Mouse (Mus musculus) erythroblast, adult 5-6 weeks (primary cell): ENCODE results near the gene Trim41. TPM values are rescaled to one million over a fixed set of nuclear protein-coding genes. Genes with fewer than 3 reads are reported as not detected.
"Not testable (repeated sequence)": the region's sequence is repeated elsewhere in the genome, so short reads cannot be mapped to it uniquely, and the experiment has no call there.

Source experiments
- ATAC-seq: replicated peaks from 2 replicates; pipeline ENCODE4 v1.8.0; 2016; ENCODE audit warnings: moderate number of reproducible peaks, mild to moderate bottlenecking, moderate TSS enrichment, inconsistent platforms; ENCODE audit not compliant: poor library complexity, low FRiP score, severe bottlenecking
- total RNA-seq, 2 experiments: library from RNA; stranded (forward) in 1 of 2; stranded (reverse) in 1 of 2; fragments of 150-400 nt in 1 of 2; fragments of 200-764, 138-1000 nt in 1 of 2; gene quantifications; 2 replicates each; pipeline versions ENCODE4 v1.2.3 to v1.2.4; 2015 to 2017; ENCODE audit warnings: low replicate concordance in 2 of 2

Trim41 gene
- total RNA-seq (2015; ENCODE audit: low replicate concordance): 3.3 and 12.7 TPM in 2 replicates
- total RNA-seq (2017; ENCODE audit: low replicate concordance): 17.6 and 19.5 TPM in 2 replicates

GRCm38 (mm10) chr11:48816800-48817665 lies at the start of gene Trim41:
Trim41 (minus strand) TSS chr11:48817353.
- ATAC-seq: peak; percentile 91

- no peak for ATAC-seq
These were observed 49.3 kb upstream of the Trim41 start for GRCm38 (mm10) chr11:48866481-48866880.

GRCm38 (mm10) chr11:48863808-48864207 lies 46.7 kb upstream of the Trim41 start:
- ATAC-seq: no peak

- no peak for ATAC-seq
These were observed 45.7 kb upstream of the Trim41 start for GRCm38 (mm10) chr11:48862784-48863319.

GRCm38 (mm10) chr11:48859014-48859413 lies 41.9 kb upstream of the Trim41 start:
- ATAC-seq: peak; percentile 46; the same call in 1 of the 2 replicates

- peak; percentile 38 for ATAC-seq
These were observed 36.5 kb upstream of the Trim41 start for GRCm38 (mm10) chr11:48853474-48854180.

- no peak for ATAC-seq
These were observed 35.7 kb upstream of the Trim41 start for GRCm38 (mm10) chr11:48852624-48853473.

GRCm38 (mm10) chr11:48852190-48852589 lies 35.0 kb upstream of the Trim41 start:
- ATAC-seq: no peak

- no peak for ATAC-seq
These were observed 34.3 kb upstream of the Trim41 start for GRCm38 (mm10) chr11:48851270-48851995.

- ATAC-seq: no peak
These were observed 33.1 kb upstream of the Trim41 start for GRCm38 (mm10) chr11:48850240-48850639.

GRCm38 (mm10) chr11:48846881-48847280 lies 29.7 kb upstream of the Trim41 start:
- ATAC-seq: no peak

GRCm38 (mm10) chr11:48846362-48846761 lies 29.2 kb upstream of the Trim41 start:
- not testable (repeated sequence) for ATAC-seq

- no peak for ATAC-seq
These were observed 28.2 kb upstream of the Trim41 start for GRCm38 (mm10) chr11:48845244-48845815.

- ATAC-seq: no peak
These were observed 27.2 kb upstream of the Trim41 start for GRCm38 (mm10) chr11:48844309-48844708.

GRCm38 (mm10) chr11:48843202-48843601 lies 26.0 kb upstream of the Trim41 start:
- no peak for ATAC-seq

GRCm38 (mm10) chr11:48842378-48842792 lies 25.2 kb upstream of the Trim41 start:
- ATAC-seq: no peak

- no peak for ATAC-seq
These were observed 24.1 kb upstream of the Trim41 start for GRCm38 (mm10) chr11:48841213-48841612.

- ATAC-seq: no peak
These were observed 23.7 kb upstream of the Trim41 start for GRCm38 (mm10) chr11:48840805-48841204.
